Mouse (Mus musculus): Measurements from ENCODE around the gene Bmf.

- TF ChIP-seq MAX (IDR thresholded peaks at IDR 0.05; ENCODE audit: low read depth): no peak
- no peak for TF ChIP-seq POLR2A (IDR thresholded peaks at IDR 0.05; ENCODE audit: insufficient read length, low read depth)
- TF ChIP-seq TCF3 (IDR thresholded peaks at IDR 0.05; ENCODE audit: insufficient read length, low read depth): no peak
- TF ChIP-seq MYOD1 (IDR thresholded peaks at IDR 0.05; ENCODE audit: control insufficient read depth in 1 of 3, insufficient read length in 2 of 3, low read depth in 2 of 3): no peak
- no peak for TF ChIP-seq POLR2AphosphoS2 (IDR thresholded peaks at IDR 0.05; ENCODE audit: insufficient read length, low read depth)
- no peak for TF ChIP-seq E2F4 (IDR thresholded peaks at IDR 0.05; ENCODE audit: insufficient read depth)
- no peak for TF ChIP-seq TCF12 (IDR thresholded peaks at IDR 0.05; ENCODE audit: insufficient read depth, poor library complexity, severe bottlenecking)
- TF ChIP-seq MYOG (IDR thresholded peaks at IDR 0.05; ENCODE audit: control insufficient read depth in 1 of 3, insufficient read depth in 1 of 3, insufficient read length in 2 of 3, low read depth in 2 of 3): no peak
- no peak for TF ChIP-seq USF1 (IDR thresholded peaks at IDR 0.05; ENCODE audit: low read depth)
- peak; percentile 75 for TF ChIP-seq CEBPB (IDR thresholded peaks at IDR 0.05; ENCODE audit: insufficient read depth, poor library complexity, severe bottlenecking)
- no peak for TF ChIP-seq REST (IDR thresholded peaks at IDR 0.05; ENCODE audit: insufficient read depth, insufficient read length)
- no peak for TF ChIP-seq SRF (IDR thresholded peaks at IDR 0.05; ENCODE audit: control insufficient read depth, insufficient read length, low read depth)
These were observed 27.2 kb downstream of the Bmf start for GRCm38 (mm10) chr2:118522265-118522664.
